Comparison of ENCODE assay signal across 8 mouse cellular contexts in genomic region chr2:152332101-152332825, GRCm38 (mm10). TPM values are rescaled to one million over a fixed set of nuclear protein-coding genes. Genes with fewer than 3 reads are reported as not detected.
A peak's percentile ranks its signal among the peaks of the same experiment; 100 is the strongest.
DNase-seq lines count a peak whose midpoint lies in the region; ATAC-seq lines count a peak whose summit lies in the region.

Rbck1 (minus strand) TSS chr2:152332653.

- H3K9ac ChIP-seq in embryonic facial prominence, embryonic 14.5 days (ENCODE audit: low read depth, low read length), result peak within 1 kb of the TSS; percentile 91
- H3K9ac ChIP-seq in kidney, embryonic 14.5 days (ENCODE audit: low read depth, low read length), result peak within 1 kb of the TSS; percentile 87
- H3K9ac ChIP-seq in limb, embryonic 15.5 days, result peak within 1 kb of the TSS; percentile 90

- peaks cover 25% of the 10 kb centered on the region for H3K36me3 ChIP-seq in embryonic facial prominence, embryonic 14.5 days (ENCODE audit: control insufficient read depth, insufficient read depth, low read length)
- H3K36me3 ChIP-seq in kidney, embryonic 14.5 days (ENCODE audit: control insufficient read depth, insufficient read depth, low read length), result peaks cover 14% of the 10 kb centered on the region; the same call in 1 of the 2 replicates
- peaks cover 20% of the 10 kb centered on the region for H3K36me3 ChIP-seq in limb, embryonic 15.5 days

- peak; percentile 96 for DNase-seq in 416B (ENCODE audit: low read depth)
- DNase-seq in adrenal gland, postnatal 4 days (ENCODE audit: low spot score in 2 of 2), result peak; percentile 69 to 82
- peak; percentile 94 for DNase-seq in embryonic facial prominence, embryonic 14.5 days (ENCODE audit: low spot score)
- peak; percentile 93 to 94 for DNase-seq in heart, adult 9 months (ENCODE audit: low spot score in 2 of 2)
- DNase-seq in monocyte, adult 2 months (ENCODE audit: low read depth in 1 of 2, low spot score in 2 of 2), result peak; percentile 67 to 83
- DNase-seq in spleen, postnatal 36 days (ENCODE audit: low spot score in 2 of 2), result peak; percentile 85 to 87

- H3K4me3 ChIP-seq in embryonic facial prominence, embryonic 14.5 days (ENCODE audit: low read depth, low read length), result peak within 1 kb of the TSS; percentile 81
- peak within 1 kb of the TSS; percentile 92 for H3K4me3 ChIP-seq in kidney, embryonic 14.5 days (ENCODE audit: low read length)
- H3K4me3 ChIP-seq in limb, embryonic 15.5 days, result peak within 1 kb of the TSS; percentile 93

- 0% methylated on average over 25 of the region's 54 CpGs for WGBS in embryonic facial prominence, embryonic 14.5 days
- WGBS in kidney, embryonic 14.5 days, result under 1% methylated on average over 54 of the region's 54 CpGs
- under 1% methylated on average over 54 of the region's 54 CpGs for WGBS in limb, embryonic 15.5 days

- H3K9me3 ChIP-seq in embryonic facial prominence, embryonic 14.5 days (ENCODE audit: control insufficient read depth, low read length), result no peaks in the 10 kb centered on the region
- H3K9me3 ChIP-seq in kidney, embryonic 14.5 days (ENCODE audit: control insufficient read depth, low read length), result no peaks in the 10 kb centered on the region
- H3K9me3 ChIP-seq in limb, embryonic 15.5 days, result no peaks in the 10 kb centered on the region

- peak; percentile 96 for ATAC-seq in embryonic facial prominence, embryonic 14.5 days (ENCODE audit: low read depth)
- ATAC-seq in kidney, embryonic 14.5 days (ENCODE audit: low FRiP score, low TSS enrichment), result peak; percentile 95
- ATAC-seq in limb, embryonic 15.5 days (ENCODE audit: insufficient number of reproducible peaks, low FRiP score, low TSS enrichment, low read depth), result peak; percentile 93

- no peaks in the 10 kb centered on the region for H3K27me3 ChIP-seq in embryonic facial prominence, embryonic 14.5 days (replicated peaks; ENCODE audit: control insufficient read depth, insufficient read depth, low read length)
- H3K27me3 ChIP-seq in kidney, embryonic 14.5 days (ENCODE audit: control insufficient read depth, insufficient read depth, low read length), result no peaks in the 10 kb centered on the region
- H3K27me3 ChIP-seq in limb, embryonic 15.5 days, result no peaks in the 10 kb centered on the region

- H3K4me1 ChIP-seq in embryonic facial prominence, embryonic 14.5 days (ENCODE audit: control insufficient read depth, insufficient read depth, low read length), result peaks cover 11% of the 10 kb centered on the region
- peaks cover 14% of the 10 kb centered on the region for H3K4me1 ChIP-seq in kidney, embryonic 14.5 days (ENCODE audit: control insufficient read depth, insufficient read depth, low read length)
- peaks cover 9% of the 10 kb centered on the region for H3K4me1 ChIP-seq in limb, embryonic 15.5 days

- H3K27ac ChIP-seq in embryonic facial prominence, embryonic 14.5 days (replicated peaks; ENCODE audit: low read depth, low read length), result peak within 1 kb of the TSS; percentile 86
- peak within 1 kb of the TSS; percentile 85 for H3K27ac ChIP-seq in kidney, embryonic 14.5 days (ENCODE audit: low read depth, low read length)
- peak within 1 kb of the TSS; percentile 92 for H3K27ac ChIP-seq in limb, embryonic 15.5 days

- peak within 1 kb of the TSS; percentile 87 for H3K4me2 ChIP-seq in embryonic facial prominence, embryonic 14.5 days (ENCODE audit: low read depth, low read length)
- H3K4me2 ChIP-seq in kidney, embryonic 14.5 days (replicated peaks; ENCODE audit: low read depth, low read length), result peak within 1 kb of the TSS; percentile 89
- peak within 1 kb of the TSS; percentile 68 for H3K4me2 ChIP-seq in limb, embryonic 15.5 days

RNA-seq across cellular contexts. Expression of gene Rbck1, which starts in this region (rescaled TPM):
- total RNA-seq in adrenal gland, postnatal 4 days (2021), result 100 to 1,000 TPM; 139 TPM
- polyA plus RNA-seq in embryonic facial prominence, embryonic 14.5 days (2014; fragmentation: Nextera tagmentation; extraction: Ambion mirVana), result 79.5 and 82.2 TPM in 2 replicates
- 59.1 and 87.1 TPM in 2 replicates for polyA plus RNA-seq in kidney, embryonic 14.5 days (2014; fragmentation: Nextera tagmentation; extraction: Ambion mirVana)
- 86.3 and 91.7 TPM in 2 replicates for polyA plus RNA-seq in limb, embryonic 15.5 days (2015; fragmentation: Nextera tagmentation; extraction: Ambion mirVana)

Comparison
In these comparisons a context has a peak if more than half of its experiments do, and no peak if none do; other contexts are left out.
1. Peak in every context shown above with its lines: DNase-seq, ATAC-seq, H3K4me3 ChIP-seq and H3K27ac ChIP-seq.